In the genomic region with DNA sequence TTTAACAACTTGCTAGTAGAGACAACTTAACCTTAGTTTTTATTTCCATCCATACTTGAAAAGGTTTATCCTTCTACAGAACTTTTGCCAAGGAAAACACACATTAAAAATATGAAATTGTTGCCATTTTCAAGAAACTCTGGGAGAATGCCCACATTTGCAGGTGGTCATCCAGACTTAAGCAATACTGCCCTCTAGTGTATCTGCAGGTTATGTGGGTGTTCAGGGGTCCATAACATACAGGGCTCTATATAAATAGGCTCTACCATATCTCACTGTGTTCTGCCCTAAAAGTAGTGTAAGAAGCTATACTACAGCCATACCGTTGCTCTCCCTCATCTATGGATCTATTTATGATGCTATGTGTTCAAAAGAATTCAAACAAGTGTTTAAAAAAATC, we compare ENCODE assay signal across 8 mouse cellular contexts.
DNase-seq lines count a peak whose midpoint lies in the region; ATAC-seq and TF ChIP-seq lines count a peak whose summit lies in the region.

No protein-coding gene starts in this region.

- TF ChIP-seq EP300 in liver, postnatal 0 days (IDR thresholded peaks at IDR 0.05; ENCODE audit: low read depth), result no peak

- H3K27me3 ChIP-seq in liver, postnatal 0 days (ENCODE audit: insufficient read depth, low read length), result no peaks in the 10 kb centered on the region
- H3K27me3 ChIP-seq in splenic B cell, adult 2 months (ENCODE audit: control insufficient read depth, insufficient read depth, low read length, poor library complexity, severe bottlenecking), result no peaks in the 10 kb centered on the region

- no peak overlapping the region for H3K27ac ChIP-seq in liver, postnatal 0 days (ENCODE audit: low read depth)

- 37% methylated on average over 1 of the region's 1 CpGs for WGBS in liver, postnatal 0 days (ENCODE audit: insufficient replicate concordance)

- no peak overlapping the region for H3K9ac ChIP-seq in liver, postnatal 0 days (replicated peaks)

- no peak overlapping the region for H3K4me2 ChIP-seq in liver, postnatal 0 days (ENCODE audit: low read depth, low read length)

- H3K4me1 ChIP-seq in liver, postnatal 0 days (ENCODE audit: insufficient read depth), result no peaks in the 10 kb centered on the region

- no peak overlapping the region for H3K4me3 ChIP-seq in liver, postnatal 0 days (ENCODE audit: low read depth, low read length)

- peak; percentile 25 for DNase-seq in cerebellum, adult 9-10 months
- no peak for DNase-seq in cerebellum, adult 11 months
- no peak for DNase-seq in liver, postnatal 0 days
- DNase-seq in liver, result no peak
- DNase-seq in cerebellum, postnatal 10 days, result peak; percentile 58 to 77
- DNase-seq in kidney, postnatal 14 days, result peak; percentile 44
- DNase-seq in splenic B cell, adult 2 months (ENCODE audit: low read depth, low spot score), result peak; percentile 41
- DNase-seq in urinary bladder, postnatal 4 days (ENCODE audit: low spot score in 2 of 2), result no peak

- no peaks in the 10 kb centered on the region for H3K9me3 ChIP-seq in liver, postnatal 0 days (ENCODE audit: low read length)

- H3K36me3 ChIP-seq in liver, postnatal 0 days (replicated peaks; ENCODE audit: insufficient read depth, low read length), result no peaks in the 10 kb centered on the region
- no peaks in the 10 kb centered on the region for H3K36me3 ChIP-seq in splenic B cell, adult 2 months (ENCODE audit: control insufficient read depth, insufficient read depth, low read length, poor library complexity, severe bottlenecking)

- TF ChIP-seq CTCF in liver, postnatal 0 days (IDR thresholded peaks at IDR 0.05; ENCODE audit: low read depth), result peak; percentile 72

- no peak for ATAC-seq in liver, postnatal 0 days

Comparison
In these comparisons a context has a peak if more than half of its experiments do, and no peak if none do; other contexts are left out.
1. DNase-seq: peak in cerebellum, adult 9-10 months (single experiment), cerebellum, postnatal 10 days (2 of 2), kidney, postnatal 14 days (single experiment) and splenic B cell, adult 2 months (single experiment); none in cerebellum, adult 11 months (single experiment), liver, postnatal 0 days (single experiment), liver (single experiment) and urinary bladder, postnatal 4 days (0 of 2).